Mouse (Mus musculus) neural tube, embryonic 10.5 days (tissue): ENCODE results near the gene Mecom.
A peak's percentile ranks its signal among the peaks of the same experiment; 100 is the strongest.

ENCODE experiments used
- DNase-seq: peaks from one replicate; pipeline ENCODE4 v3.0.0-alpha.2; 2017; ENCODE audit warnings: low spot score; ENCODE audit errors: extremely low spot score

Gene Mecom

DNA sequence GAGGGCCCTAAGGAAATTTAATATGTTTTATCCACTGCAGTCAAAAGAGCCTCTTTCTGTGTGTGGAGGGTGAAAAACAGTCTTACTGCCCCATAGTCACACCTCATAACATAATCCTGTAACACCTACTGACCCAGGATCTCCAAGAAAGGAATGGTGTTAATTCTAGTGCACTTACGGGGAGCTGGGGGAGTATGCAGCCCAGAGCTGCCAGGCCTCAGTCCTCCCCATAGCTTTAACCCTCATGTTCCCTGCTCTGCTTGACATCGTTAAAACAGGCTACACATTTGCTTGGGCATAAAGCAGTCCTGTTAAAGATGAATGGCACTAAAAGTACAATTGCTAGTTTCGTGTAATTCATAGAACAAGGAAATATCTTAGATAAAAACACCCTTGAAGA lies 335.0 kb downstream of the Mecom start:
- no peak for DNase-seq

DNA sequence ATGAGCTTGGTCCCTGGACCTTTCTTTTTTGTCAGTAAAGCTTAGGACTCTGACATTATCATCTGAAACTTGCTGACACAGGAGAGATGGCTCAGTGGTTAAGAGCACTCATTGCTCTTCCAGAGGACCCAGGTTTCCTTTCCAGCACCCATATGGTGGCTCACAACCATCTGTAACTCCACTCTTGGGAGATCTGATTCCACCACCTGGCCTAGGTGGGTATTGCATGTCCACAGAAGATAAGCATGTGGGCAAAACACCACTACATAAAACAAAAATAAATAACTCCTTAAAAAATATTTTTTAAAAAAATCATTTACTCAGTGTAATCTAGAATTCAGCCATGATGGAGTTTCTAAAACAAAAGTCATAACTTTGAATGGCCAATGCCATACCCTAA lies 338.7 kb downstream of the Mecom start:
- DNase-seq: no peak

DNA sequence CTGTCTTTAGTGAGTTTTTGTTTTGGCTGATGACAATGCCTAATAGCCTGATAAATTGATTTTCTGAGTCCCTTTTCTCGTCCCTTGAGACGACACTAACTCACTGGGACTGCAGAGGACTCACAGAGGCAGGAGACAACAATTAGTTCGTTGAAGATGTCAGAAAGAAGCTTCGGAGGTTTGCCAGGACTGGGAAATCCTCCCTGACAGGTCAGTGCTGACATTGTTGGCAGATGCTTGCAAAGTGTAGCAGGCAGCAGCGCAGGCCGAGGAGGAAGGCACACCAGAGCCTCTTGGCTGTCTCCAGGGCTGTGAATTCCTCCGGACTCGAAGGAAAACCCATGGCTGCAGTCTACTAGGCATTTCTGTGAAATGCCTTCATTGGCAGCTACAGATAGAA lies 339.9 kb downstream of the Mecom start:
- DNase-seq: no peak

DNA sequence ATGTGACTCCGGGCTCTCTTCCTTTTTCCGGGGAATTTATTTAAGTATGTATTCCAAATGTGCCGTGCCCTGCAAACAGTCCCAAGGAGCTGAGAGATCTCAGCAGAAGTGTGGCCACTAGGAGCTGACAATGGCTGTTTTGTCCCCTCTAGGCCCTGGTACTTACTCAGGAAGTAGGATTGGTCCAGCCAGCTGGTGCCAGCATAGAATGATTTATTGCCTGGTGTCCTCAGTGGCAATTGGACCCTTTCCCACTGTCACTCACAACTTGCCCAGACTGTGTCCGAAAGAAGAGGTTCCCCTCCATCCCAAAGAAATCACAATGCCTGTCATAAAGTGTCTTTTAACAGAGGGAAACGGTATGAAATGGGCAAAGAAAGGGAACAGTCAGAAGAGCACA lies 340.4 kb downstream of the Mecom start:
- DNase-seq: peak; percentile 55

DNA sequence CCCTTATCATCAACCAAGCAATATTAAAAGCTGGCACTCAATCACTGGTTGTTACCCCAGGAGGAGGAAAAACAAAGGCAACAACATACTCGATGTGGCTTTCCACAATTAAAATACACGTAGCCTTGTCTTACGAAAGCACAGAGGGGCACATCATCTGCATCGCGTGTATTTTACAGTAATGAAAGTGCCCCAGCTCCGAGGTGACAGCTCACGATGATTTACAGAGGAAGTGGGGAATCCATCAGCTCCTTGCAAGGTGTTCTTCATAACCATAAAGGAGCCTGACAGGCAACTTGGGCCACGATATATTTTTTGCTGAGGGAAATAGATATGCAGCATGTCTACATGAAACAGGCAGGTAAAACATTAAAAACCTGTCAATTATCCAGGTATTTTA lies 341.7 kb downstream of the Mecom start:
- DNase-seq: no peak

DNA sequence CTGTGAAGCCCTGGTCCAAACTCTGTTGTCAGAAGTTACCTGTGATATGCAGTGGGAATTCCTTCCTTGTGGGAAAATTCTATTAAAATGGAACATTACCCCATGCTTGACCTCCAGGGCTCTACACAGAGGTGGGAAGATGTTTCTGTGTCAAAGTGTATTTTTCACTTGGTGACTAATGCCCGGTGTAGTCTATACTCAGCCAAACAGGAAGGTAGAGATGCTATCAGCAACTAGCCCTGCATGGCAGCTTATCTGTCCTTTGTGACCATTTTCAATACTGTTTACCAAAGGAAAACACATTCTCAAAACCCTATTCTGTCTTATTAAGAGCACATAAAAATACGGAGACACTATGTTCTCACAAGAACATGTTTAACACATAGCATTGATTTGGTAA lies 344.0 kb downstream of the Mecom start:
- no peak for DNase-seq

DNA sequence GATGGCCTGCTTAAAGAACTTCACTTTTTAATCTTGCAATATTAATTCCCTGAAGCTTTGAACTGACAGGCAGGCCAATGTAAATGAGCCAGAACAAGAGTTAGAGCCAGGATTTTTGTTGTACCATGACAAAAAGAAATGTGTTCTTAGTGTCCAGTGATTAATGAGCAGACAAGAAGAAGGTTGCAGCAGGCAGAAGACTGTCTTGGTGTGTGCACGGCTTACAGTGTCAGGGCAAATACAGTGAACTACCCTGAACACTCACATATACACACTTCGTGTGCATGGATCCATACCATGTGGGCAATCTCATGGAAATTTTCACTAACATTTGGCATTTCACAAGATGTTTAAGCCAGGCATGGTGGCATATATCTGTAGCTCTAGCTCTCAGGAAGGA lies 349.0 kb downstream of the Mecom start:
- DNase-seq: no peak

DNA sequence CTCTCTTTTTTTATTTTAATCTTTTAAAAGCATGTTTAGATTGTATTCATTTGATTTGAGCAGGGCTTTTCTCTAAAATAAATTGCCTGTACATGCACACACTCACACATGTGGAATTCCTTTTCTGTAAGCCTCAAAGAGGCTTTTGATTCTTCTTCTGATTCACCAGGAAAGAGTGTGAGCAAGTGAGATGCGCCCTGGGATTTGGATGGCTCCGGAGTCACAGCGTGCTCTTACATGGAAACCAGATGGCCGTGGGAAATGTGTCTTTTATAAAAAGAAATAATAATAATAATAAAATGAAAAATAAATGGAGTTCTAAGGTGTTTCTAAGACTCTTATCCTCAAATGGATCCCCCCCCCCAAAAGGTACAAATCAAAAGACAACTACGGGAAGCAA lies 349.6 kb downstream of the Mecom start:
- no peak for DNase-seq

DNA sequence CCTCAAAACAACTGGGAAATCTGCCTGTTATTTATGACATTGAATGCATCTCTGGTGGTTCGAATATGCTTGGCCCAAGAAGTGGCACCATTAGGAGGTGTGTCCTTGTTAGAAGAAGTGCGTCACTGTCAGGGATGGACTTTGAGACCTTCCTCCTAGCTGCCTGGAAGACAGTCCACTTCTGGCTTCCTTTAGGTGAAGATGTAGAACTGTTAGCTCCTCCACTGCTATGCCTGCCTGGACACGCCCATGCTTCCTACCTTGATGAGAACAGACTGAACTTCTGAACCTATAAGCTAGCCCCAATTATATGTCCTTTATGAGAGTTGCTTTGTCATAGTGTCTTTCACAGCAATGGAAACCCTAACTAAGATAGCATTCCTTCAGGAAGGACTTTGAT lies 352.6 kb downstream of the Mecom start:
- no peak for DNase-seq

DNA sequence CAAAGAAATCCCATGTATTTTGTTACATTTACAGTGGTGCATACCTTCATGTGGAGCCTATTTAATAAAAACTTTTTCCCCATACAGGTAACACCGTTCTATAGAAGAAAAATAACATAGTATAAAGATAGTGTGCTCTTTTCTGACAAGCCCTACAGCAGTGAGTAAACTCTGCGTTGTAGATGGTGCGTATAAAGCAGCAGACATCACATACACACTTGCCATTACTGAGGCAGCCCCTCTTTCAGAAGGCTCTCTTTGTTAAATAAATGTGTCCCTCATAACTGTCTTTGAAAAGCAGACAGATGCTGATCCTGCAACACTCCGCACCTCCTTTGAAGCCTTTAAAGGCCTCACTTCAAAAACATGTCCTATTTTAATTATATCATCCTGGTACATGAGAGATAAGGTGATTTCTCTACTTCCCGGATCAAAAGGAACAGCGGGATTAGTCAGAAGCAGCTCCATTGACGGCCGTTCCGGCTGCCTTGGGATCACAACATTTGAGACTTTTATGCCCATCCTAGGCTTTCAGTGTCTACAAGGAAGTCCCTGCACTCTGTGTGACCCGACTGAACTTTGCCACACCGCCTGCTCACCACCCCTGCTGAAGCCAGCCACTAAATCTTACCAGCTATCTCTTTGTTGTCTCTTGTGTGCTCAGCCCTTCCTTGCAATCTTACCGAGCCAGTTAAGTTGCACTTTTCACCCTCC lies 355.4 kb downstream of the Mecom start:
- peak; percentile 40 for DNase-seq

DNA sequence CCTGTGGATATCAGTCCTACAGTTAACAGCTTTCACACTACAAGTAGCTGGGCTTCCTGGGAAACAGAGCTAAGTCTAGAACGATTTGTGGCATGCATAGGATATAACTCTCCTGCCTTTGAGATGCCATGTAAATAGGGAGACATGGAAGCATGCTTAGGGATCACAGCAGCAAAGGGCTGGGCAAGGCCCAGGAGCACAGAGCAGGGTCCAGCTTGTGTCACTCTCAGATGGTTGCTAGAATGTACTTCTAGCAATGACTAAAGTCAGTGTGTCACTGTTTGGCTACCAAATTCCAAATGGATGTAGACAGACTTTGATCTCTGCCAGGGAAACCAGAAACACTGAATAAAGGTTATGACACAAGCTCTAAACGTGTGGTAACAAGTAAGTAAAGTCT lies 358.5 kb downstream of the Mecom start:
- DNase-seq: no peak

DNA sequence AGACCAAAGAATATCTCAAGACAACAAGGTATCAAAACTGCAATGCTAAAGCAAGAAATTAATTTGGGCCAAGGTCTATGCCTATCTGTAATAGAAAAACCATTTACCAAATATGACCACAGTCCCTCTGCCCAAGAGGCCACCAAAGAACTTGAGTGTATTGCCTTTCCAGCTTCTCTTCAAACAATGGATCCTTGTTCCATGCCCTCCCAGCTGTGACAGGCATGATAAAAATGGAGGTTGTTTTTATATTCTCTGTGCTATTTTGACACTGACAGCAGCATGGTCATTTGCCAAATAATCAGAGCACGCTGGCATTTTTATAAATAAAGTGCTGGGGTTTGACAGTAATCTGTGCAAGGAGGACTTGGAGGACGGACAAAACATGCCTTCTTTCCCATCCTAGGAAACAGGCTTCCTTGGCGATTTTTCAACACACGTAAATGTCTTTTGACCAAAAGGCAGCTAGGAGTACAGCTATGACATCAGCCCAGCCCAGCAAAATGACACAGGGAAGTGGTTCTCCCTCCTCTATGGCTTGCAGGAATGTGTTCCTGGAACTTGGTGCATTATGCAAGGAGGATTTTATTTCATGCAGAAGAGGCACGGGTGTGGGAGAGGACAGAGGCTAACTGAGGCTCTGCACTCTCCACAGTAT lies 359.9 kb downstream of the Mecom start:
- no peak for DNase-seq

DNA sequence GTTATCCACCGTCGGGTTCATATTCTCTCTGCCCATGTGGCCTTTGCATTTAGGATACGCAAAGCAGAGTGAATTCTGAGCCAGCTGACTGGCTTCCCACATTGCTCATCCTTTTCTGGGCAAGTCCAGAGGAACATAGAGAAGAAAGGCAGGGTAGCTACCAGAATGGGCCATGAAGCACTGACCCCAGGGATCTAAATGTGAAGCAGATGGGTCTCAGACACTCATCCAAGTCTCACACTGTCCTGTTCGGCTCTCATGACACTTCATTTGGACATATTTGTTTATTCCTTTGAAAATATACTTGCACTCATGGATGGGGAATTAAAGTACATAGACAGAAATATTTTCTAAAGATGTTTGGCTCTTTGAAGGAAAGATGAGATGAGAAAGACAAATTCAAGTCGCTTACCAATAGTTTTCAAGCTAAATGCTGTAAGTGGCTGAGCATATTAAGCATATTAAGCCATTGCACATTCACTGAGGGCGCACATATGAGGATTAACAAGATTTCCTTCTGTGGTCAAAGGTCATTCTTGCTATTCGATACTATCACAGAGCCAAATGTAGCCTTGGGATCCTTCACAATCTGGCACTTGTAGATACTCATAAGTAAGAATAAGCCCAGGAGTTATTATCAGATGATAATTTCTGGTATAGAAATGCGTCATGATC lies 365.9 kb downstream of the Mecom start:
- DNase-seq: no peak

DNA sequence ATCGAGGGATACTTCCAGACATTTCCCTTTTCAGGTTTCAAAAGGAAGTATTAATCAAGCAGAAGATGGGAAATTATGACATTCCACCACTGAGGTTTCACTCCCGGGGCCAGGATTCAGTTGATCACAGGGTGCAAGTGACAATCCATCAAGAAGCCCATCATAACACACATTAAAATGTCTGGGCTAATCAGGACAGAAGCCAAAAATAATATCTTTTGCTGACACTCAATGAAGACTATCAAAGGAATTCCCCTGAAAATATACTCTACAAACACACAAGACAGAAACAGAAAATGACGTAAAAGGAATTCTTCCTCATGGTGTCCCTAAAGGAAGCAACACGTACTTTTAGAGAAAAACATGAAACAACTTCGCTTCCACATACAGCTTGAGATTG lies 371.2 kb downstream of the Mecom start:
- DNase-seq: no peak

DNA sequence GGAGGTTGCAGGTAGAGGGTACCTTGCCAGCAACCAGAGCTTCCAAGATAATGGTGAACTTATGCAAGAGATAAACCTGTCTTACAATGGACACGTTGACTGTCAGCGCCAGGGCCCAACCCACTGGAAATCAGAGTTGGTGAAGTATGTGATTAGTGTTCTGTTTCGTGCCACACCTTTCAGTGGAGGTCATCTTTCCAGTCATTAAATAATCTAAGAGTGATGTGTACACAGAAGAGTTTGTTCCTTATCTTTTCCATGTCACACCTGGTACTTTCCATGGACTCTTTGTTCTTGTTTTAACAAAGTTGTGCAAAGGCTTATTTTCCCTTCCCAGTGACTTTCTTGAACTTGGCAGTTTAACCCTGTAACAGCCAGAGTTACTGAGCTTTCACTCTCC lies 374.0 kb downstream of the Mecom start:
- no peak for DNase-seq

DNA sequence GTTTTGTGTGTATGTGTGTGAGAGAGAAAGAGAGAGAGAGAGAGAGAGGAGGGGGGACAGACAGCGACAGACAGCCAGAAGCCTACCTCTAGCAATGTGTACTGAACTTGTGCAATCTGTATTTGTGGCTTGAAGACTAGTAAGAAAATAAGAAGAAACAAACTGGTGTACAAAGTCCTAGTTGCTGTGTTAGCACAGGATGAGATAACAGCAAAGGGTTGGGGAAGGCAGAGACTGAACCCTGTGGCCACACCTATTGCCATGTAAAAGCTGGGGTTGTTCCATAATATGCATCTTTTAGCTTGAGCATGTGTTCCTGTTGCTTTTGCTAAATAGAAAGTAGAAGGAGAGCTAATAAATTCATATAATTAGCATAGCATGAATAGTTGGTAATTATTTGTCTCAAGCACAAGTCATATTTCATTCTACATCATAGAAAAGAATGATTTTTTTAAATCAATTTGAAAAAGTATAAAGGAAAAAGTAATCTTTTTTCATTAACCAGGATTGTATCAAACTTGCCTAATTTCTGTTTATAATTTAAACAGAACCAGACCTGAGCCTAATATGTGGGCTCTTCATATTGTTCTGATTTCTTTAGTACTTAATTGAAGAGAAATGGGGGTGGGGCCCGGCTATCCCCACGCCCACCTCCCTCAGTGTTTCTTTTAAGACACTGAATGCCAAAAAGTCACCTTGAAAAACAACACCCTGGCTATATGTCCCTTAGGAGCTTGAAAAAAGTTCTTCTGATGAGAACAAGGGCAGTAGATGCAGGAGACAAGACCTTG lies 379.2 kb downstream of the Mecom start:
- no peak for DNase-seq

DNA sequence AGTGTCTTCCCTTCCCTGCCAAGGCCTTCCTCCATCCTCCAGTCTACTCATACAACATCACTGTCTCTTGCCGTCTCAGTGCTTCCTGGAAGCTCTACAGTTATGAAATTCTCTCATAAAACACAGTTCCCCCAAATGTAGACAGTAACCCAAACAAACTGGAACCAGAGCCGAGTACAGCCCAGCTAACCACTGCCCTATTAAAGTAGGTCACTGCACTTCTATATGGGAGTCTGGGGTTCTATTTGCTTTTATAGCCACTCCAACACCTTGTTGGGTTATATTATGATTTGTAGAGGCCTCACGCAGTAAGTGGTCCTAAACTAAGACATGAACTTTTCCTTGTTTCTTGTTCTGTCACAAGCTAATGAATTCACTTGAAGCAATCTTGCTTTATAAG lies 380.8 kb downstream of the Mecom start:
- DNase-seq: no peak

DNA sequence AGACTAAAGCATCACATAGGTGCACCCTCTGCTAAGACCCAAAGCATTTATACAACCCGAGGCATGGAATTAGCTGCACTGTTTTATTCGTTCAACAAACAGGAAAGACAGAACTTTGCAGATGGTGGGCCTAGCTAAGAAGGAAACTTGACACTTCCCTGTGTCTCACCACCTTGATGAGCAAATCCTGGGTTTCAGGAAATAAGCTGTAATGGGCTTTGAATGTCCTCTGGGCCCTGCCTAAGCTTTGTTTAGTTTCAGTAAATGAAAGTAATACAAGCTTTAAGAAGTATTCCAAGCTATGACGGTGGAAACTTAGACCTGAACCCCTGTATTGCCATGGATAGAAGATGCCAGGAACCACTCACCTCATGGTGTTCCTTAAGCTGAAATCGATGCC lies 383.0 kb downstream of the Mecom start:
- no peak for DNase-seq

DNA sequence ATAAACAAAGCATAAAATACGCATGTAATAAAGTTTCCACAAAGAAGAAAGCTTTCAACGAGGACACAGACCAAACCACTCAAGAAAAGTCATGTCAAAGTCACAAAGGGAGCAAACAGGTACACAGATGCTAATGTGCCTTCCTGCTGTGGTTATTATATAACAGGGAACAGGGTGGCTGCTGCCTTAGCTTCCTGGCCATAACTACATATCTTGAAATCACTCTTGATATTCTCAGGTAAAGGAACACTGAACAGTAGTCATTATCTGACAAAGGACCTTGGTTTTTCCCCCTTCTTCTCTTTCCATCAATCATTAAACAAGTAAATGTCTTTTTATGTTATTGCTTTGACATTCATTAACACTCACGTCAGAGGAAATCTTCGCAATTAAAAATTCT lies 384.4 kb downstream of the Mecom start:
- no peak for DNase-seq

DNA sequence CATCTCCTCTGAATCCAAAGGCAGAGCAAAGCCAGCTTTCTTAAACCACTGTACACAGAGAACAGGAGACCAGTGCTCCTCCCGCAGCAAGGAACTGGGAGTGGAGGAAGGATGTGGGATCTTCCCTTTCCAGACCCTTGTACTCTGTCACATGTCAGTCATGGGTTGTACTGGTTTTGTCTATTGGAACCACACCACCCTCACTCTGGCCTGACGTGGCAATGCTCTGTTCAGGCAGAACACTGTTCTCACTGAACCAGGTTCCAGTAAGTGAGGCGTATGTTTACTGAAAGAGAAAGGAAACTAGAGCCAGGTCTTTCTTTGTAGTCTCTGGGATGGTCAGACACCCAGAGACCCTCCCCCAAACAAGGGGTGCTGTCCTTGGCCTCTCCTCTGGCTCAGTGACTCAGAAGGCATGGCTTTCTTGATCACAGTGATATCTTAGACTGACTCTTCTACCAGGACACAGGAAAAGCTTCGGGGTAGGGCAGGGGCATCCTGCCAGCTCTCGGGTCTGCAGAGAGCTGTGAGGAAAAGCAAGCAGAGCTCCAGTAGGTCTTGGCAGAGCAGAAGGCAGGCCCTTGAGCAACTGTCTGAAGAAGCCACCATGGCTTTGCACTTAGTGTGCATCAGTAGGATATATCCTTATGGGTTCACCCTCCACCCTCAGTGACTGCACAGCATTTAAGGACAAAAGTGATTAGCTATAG lies 386.7 kb downstream of the Mecom start:
- DNase-seq: no peak

DNA sequence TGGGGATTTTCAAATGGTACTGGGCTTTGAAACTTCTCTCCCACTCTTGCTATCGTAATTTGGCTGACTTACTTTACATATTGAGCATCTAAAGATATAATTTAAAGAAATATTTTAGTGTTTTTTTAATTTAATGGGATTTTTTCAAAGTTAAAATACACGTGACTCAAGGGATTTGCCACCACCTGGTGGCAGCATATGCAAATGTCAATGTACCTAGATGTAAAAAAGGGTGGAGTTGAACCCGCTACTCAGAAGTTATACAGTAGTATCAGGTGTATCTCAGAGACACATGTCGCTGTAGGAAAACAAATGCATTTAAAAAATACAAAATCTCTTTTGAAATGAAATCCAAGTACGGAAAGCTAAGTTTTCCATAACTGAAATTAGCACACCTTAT lies 387.5 kb downstream of the Mecom start:
- DNase-seq: no peak
